Mouse (Mus musculus): ENCODE data around the gene Apoc1.

DNA sequence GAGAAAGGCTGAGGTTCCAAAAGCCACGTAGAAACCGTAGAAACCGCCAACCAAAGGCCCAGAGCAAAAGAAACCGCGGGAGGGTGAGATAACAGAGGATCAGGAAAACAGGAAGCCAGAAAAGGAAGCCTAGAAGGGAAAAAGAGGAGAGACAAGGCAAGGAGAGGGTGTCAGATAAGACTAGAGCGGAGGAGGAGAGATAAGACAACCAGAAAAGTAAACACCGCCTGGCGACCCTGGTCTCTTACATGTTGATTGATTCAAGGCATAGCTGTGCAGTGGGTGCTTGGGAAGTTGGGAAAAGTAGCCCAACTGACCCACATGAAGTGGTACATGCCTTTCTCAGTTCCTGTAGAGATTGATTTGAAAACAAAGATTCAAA, 2.7 kb upstream of the Apoc1 start:
- no peak for TF ChIP-seq CTCF (IDR thresholded peaks at IDR 0.05; ENCODE audit: low read depth, low read length)
- TF ChIP-seq POLR2A (IDR thresholded peaks at IDR 0.05; ENCODE audit: extremely low read depth, insufficient read depth, low read length) = no peak
